Mouse (Mus musculus): Measurements from ENCODE around the gene Fmo3. TPM values are rescaled to one million over a fixed set of nuclear protein-coding genes. Genes with fewer than 3 reads are reported as not detected.

Fmo3 gene
- polyA plus RNA-seq, 1 experiment from 2014 or later, result 0.25 TPM

- DNase-seq (ENCODE audit: low spot score) (no peak), ATAC-seq (replicated peaks; ENCODE audit: low FRiP score, low read depth) (no peak)
- Histone ChIP-seq H3K27ac (no peak overlapping the region), H3K36me3 (ENCODE audit: insufficient read depth, low read length) (no peaks in the 10 kb centered on the region), H3K9ac (ENCODE audit: low read depth, low read length) (no peak overlapping the region), H3K4me2 (ENCODE audit: low read length) (no peak overlapping the region), H3K27me3 (ENCODE audit: insufficient read depth, low read length) (no peaks in the 10 kb centered on the region), H3K9me3 (replicated peaks; ENCODE audit: low read length) (no peaks in the 10 kb centered on the region), H3K4me1 (replicated peaks; ENCODE audit: insufficient read depth, low read length) (no peaks in the 10 kb centered on the region), H3K4me3 (replicated peaks; ENCODE audit: low read depth, low read length) (no peak overlapping the region)
- WGBS, result 42% methylated on average over 4 of the region's 4 CpGs
- TF ChIP-seq CTCF (IDR thresholded peaks at IDR 0.05; ENCODE audit: low read depth), result no peak
Observed at GRCm38 (mm10) chr1:162946837-162947558, 37.3 kb downstream of the Fmo3 start.

GRCm38 (mm10) chr1:162943700-162944099 lies 40.6 kb downstream of the Fmo3 start:
- ATAC-seq (replicated peaks; ENCODE audit: low FRiP score, low read depth), result no peak
- H3K4me1 ChIP-seq (replicated peaks; ENCODE audit: insufficient read depth, low read length), result no peaks in the 10 kb centered on the region

GRCm38 (mm10) chr1:162938696-162939351 lies 45.5 kb downstream of the Fmo3 start:
- DNase-seq (ENCODE audit: low spot score), result peak; percentile 66
- Histone ChIP-seq H3K4me2 (ENCODE audit: low read length) (no peak overlapping the region), H3K27me3 (ENCODE audit: insufficient read depth, low read length) (no peaks in the 10 kb centered on the region), H3K36me3 (ENCODE audit: insufficient read depth, low read length) (no peaks in the 10 kb centered on the region), H3K9me3 (replicated peaks; ENCODE audit: low read length) (no peaks in the 10 kb centered on the region), H3K4me3 (replicated peaks; ENCODE audit: low read depth, low read length) (no peak overlapping the region), H3K4me1 (replicated peaks; ENCODE audit: insufficient read depth, low read length) (no peaks in the 10 kb centered on the region), H3K27ac (peak overlapping the region; percentile 66), H3K9ac (ENCODE audit: low read depth, low read length) (no peak overlapping the region)
- 40% methylated on average over 4 of the region's 4 CpGs for WGBS
- no peak; the same call in 1 of the 2 replicates for ATAC-seq (replicated peaks; ENCODE audit: low FRiP score, low read depth)
- TF ChIP-seq CTCF (IDR thresholded peaks at IDR 0.05; ENCODE audit: low read depth), result no peak

More at GRCm38 (mm10) chr1:162943700-162944099, 40.6 kb downstream of the Fmo3 start:
- Histone ChIP-seq H3K4me3 (replicated peaks; ENCODE audit: low read depth, low read length) (no peak overlapping the region), H3K9ac (ENCODE audit: low read depth, low read length) (no peak overlapping the region), H3K27me3 (ENCODE audit: insufficient read depth, low read length) (no peaks in the 10 kb centered on the region), H3K27ac (no peak overlapping the region), H3K9me3 (replicated peaks; ENCODE audit: low read length) (no peaks in the 10 kb centered on the region), H3K36me3 (ENCODE audit: insufficient read depth, low read length) (no peaks in the 10 kb centered on the region), H3K4me2 (ENCODE audit: low read length) (no peak overlapping the region)
- DNase-seq (ENCODE audit: low spot score), result peak; percentile 39
- TF ChIP-seq CTCF (IDR thresholded peaks at IDR 0.05; ENCODE audit: low read depth), result no peak
- WGBS, result 44% methylated on average over 6 of the region's 6 CpGs

- Histone ChIP-seq H3K4me1 (replicated peaks; ENCODE audit: insufficient read depth, low read length) (no peaks in the 10 kb centered on the region), H3K27ac (peak overlapping the region; percentile 66), H3K27me3 (ENCODE audit: insufficient read depth, low read length) (no peaks in the 10 kb centered on the region), H3K36me3 (ENCODE audit: insufficient read depth, low read length) (no peaks in the 10 kb centered on the region), H3K4me3 (replicated peaks; ENCODE audit: low read depth, low read length) (no peak overlapping the region), H3K9me3 (replicated peaks; ENCODE audit: low read length) (no peaks in the 10 kb centered on the region), H3K4me2 (ENCODE audit: low read length) (no peak overlapping the region), H3K9ac (ENCODE audit: low read depth, low read length) (no peak overlapping the region)
- DNase-seq (ENCODE audit: low spot score), result peak; percentile 72
- WGBS, result 30% methylated on average over 5 of the region's 5 CpGs
- ATAC-seq (replicated peaks; ENCODE audit: low FRiP score, low read depth), result peak; percentile 82
- TF ChIP-seq CTCF (IDR thresholded peaks at IDR 0.05; ENCODE audit: low read depth), result no peak
Observed at GRCm38 (mm10) chr1:162937970-162938695, 46.2 kb downstream of the Fmo3 start.

GRCm38 (mm10) chr1:162937415-162937814 lies 46.9 kb downstream of the Fmo3 start, which contains the start of gene Fmo6:
Gene Fmo6, minus strand, starts transcription at chr1:162937515.
- Histone ChIP-seq H3K9me3 (replicated peaks; ENCODE audit: low read length) (no peaks in the 10 kb centered on the region), H3K36me3 (ENCODE audit: insufficient read depth, low read length) (no peaks in the 10 kb centered on the region), H3K9ac (ENCODE audit: low read depth, low read length) (no peak within 1 kb of the TSS), H3K4me1 (replicated peaks; ENCODE audit: insufficient read depth, low read length) (no peaks in the 10 kb centered on the region), H3K4me2 (ENCODE audit: low read length) (no peak within 1 kb of the TSS), H3K27ac (peak within 1 kb of the TSS; percentile 66), H3K4me3 (replicated peaks; ENCODE audit: low read depth, low read length) (no peak within 1 kb of the TSS), H3K27me3 (ENCODE audit: insufficient read depth, low read length) (no peaks in the 10 kb centered on the region)
- WGBS, result 77% methylated on average over 6 of the region's 6 CpGs
- TF ChIP-seq CTCF (IDR thresholded peaks at IDR 0.05; ENCODE audit: low read depth), result no peak
- DNase-seq (ENCODE audit: low spot score) (no peak), ATAC-seq (replicated peaks; ENCODE audit: low FRiP score, low read depth) (no peak)

- no peak for ATAC-seq (replicated peaks; ENCODE audit: low FRiP score, low read depth)
- Histone ChIP-seq H3K36me3 (ENCODE audit: insufficient read depth, low read length) (no peaks in the 10 kb centered on the region), H3K27ac (no peak overlapping the region), H3K4me3 (replicated peaks; ENCODE audit: low read depth, low read length) (no peak overlapping the region), H3K4me1 (replicated peaks; ENCODE audit: insufficient read depth, low read length) (no peaks in the 10 kb centered on the region), H3K9ac (ENCODE audit: low read depth, low read length) (no peak overlapping the region), H3K27me3 (ENCODE audit: insufficient read depth, low read length) (no peaks in the 10 kb centered on the region), H3K9me3 (replicated peaks; ENCODE audit: low read length) (no peaks in the 10 kb centered on the region), H3K4me2 (ENCODE audit: low read length) (no peak overlapping the region)
- 75% methylated on average over 4 of the region's 4 CpGs for WGBS
- no peak for DNase-seq (ENCODE audit: low spot score)
- no peak for TF ChIP-seq CTCF (IDR thresholded peaks at IDR 0.05; ENCODE audit: low read depth)
Observed at GRCm38 (mm10) chr1:162934374-162935012, 49.8 kb downstream of the Fmo3 start.
